Mouse (Mus musculus): ENCODE data around the gene Glyctk. TPM values are rescaled to one million over a fixed set of nuclear protein-coding genes. Genes with fewer than 3 reads are reported as not detected.

Glyctk gene
- polyA plus RNA-seq, 1 experiment: 17.6 TPM

DNA sequence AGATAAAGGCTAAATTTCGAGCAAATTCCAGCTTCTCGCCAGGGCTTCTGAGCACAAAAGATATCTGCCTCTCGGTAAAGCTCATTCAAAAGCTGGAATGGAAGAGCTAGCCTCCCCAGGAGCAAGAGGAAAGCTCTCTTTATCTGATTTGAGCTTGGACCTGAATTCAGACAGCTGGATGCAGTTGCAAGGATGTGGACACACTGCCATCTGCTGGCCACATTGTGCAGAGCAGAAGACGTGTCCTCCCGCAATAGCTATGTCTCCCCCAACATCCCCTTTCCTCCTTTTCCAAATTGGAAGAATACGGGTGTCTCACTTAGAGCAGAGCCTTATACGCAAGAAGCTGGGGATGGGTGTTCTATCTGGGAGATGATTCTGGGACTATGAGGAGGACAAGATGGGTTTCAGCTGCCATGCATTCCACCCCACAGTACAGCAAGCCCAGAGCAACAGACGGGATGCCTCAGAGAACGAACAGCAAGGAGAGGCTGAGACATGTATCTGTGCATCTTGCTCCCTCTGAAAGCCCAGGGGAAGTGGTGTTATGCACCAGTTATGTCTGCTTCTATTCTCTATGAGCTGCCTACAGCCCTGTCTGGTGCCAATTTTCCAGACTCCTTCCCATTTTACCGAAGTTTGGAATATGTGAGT lies 45.0 kb downstream of the Glyctk start:
- H3K27ac ChIP-seq (ENCODE audit: control insufficient read depth, insufficient read depth, low read depth, low read length): no peak overlapping the region
- TF ChIP-seq POLR2A (IDR thresholded peaks at IDR 0.05; ENCODE audit: control insufficient read depth, low read depth, low read length): no peak
- TF ChIP-seq CTCF (IDR thresholded peaks at IDR 0.05; ENCODE audit: control insufficient read depth, insufficient read depth, insufficient replicate concordance, low read depth, low read length): peak; percentile 85; the same call in 1 of the 2 replicates
- H3K27me3 ChIP-seq (ENCODE audit: control insufficient read depth, insufficient read depth, low read length): no peaks in the 10 kb centered on the region
- no peaks in the 10 kb centered on the region for H3K36me3 ChIP-seq (ENCODE audit: control insufficient read depth, insufficient read depth, low read length)
- no peaks in the 10 kb centered on the region for H3K4me1 ChIP-seq (ENCODE audit: control insufficient read depth, insufficient read depth, low read length)
- H3K4me3 ChIP-seq (ENCODE audit: control insufficient read depth, low read depth, low read length): no peak overlapping the region

GRCm38 (mm10) chr9:106106241-106106640 lies 51.7 kb downstream of the Glyctk start:
- TF ChIP-seq CTCF (IDR thresholded peaks at IDR 0.05; ENCODE audit: control insufficient read depth, insufficient read depth, insufficient replicate concordance, low read depth, low read length) (no peak), POLR2A (IDR thresholded peaks at IDR 0.05; ENCODE audit: control insufficient read depth, low read depth, low read length) (no peak)

GRCm38 (mm10) chr9:106104401-106104800 lies 53.5 kb downstream of the Glyctk start:
- TF ChIP-seq CTCF (IDR thresholded peaks at IDR 0.05; ENCODE audit: control insufficient read depth, insufficient read depth, insufficient replicate concordance, low read depth, low read length) (no peak), POLR2A (IDR thresholded peaks at IDR 0.05; ENCODE audit: control insufficient read depth, low read depth, low read length) (no peak)
- Histone ChIP-seq H3K27ac (ENCODE audit: control insufficient read depth, insufficient read depth, low read depth, low read length) (no peak overlapping the region), H3K4me3 (ENCODE audit: control insufficient read depth, low read depth, low read length) (no peak overlapping the region), H3K4me1 (ENCODE audit: control insufficient read depth, insufficient read depth, low read length) (no peaks in the 10 kb centered on the region), H3K27me3 (ENCODE audit: control insufficient read depth, insufficient read depth, low read length) (no peaks in the 10 kb centered on the region), H3K36me3 (ENCODE audit: control insufficient read depth, insufficient read depth, low read length) (no peaks in the 10 kb centered on the region)

More at GRCm38 (mm10) chr9:106106241-106106640, 51.7 kb downstream of the Glyctk start:
- Histone ChIP-seq H3K4me1 (ENCODE audit: control insufficient read depth, insufficient read depth, low read length) (no peaks in the 10 kb centered on the region), H3K27ac (ENCODE audit: control insufficient read depth, insufficient read depth, low read depth, low read length) (no peak overlapping the region), H3K36me3 (ENCODE audit: control insufficient read depth, insufficient read depth, low read length) (no peaks in the 10 kb centered on the region), H3K4me3 (ENCODE audit: control insufficient read depth, low read depth, low read length) (no peak overlapping the region), H3K27me3 (ENCODE audit: control insufficient read depth, insufficient read depth, low read length) (no peaks in the 10 kb centered on the region)

Other genes starting within 250 kb of the Glyctk start
- 4.1 and 6.3 TPM in 2 replicates for gene Col6a5, start 197.5 kb downstream of the Glyctk start, polyA plus RNA-seq (2012; rRNA removed)
- gene Col6a4, start 61.4 kb downstream of the Glyctk start, polyA plus RNA-seq (2012; rRNA removed): 17.3 and 20.2 TPM in 2 replicates
- gene Wdr82, start 12.8 kb upstream of the Glyctk start, polyA plus RNA-seq (2012; rRNA removed): 21.3 and 25.2 TPM in 2 replicates
- 31.3 and 40.6 TPM in 2 replicates for gene Ppm1m, start 41.6 kb upstream of the Glyctk start, polyA plus RNA-seq (2012; rRNA removed)
- gene Twf2, start 45.0 kb upstream of the Glyctk start, polyA plus RNA-seq (2012; rRNA removed): 12.1 and 13.5 TPM in 2 replicates
- gene Tlr9, start 64.5 kb upstream of the Glyctk start, polyA plus RNA-seq (2012; rRNA removed): 2.6 and 2.7 TPM in 2 replicates
- 123 and 139 TPM in 2 replicates for gene Alas1, start 90.5 kb upstream of the Glyctk start, polyA plus RNA-seq (2012; rRNA removed)
- 72.2 and 74.2 TPM in 2 replicates for gene Poc1a, start 122.9 kb upstream of the Glyctk start, polyA plus RNA-seq (2012; rRNA removed)
- 3.1 and 3.3 TPM in 2 replicates for gene Dusp7, start 210.5 kb upstream of the Glyctk start, polyA plus RNA-seq (2012; rRNA removed)